Mouse (Mus musculus): Measurements from ENCODE around the gene Adamts17. TPM values are rescaled to one million over a fixed set of nuclear protein-coding genes. Genes with fewer than 3 reads are reported as not detected.

Gene Adamts17
- total and polyA plus RNA-seq, 2 experiments from 2014 or later = 2.9 to 9.0 TPM

- Histone ChIP-seq H3K4me1 (ENCODE audit: control insufficient read depth, insufficient read depth) (no peaks in the 10 kb centered on the region), H3K9me3 (replicated peaks; ENCODE audit: control insufficient read depth, low read length) (no peaks in the 10 kb centered on the region), H3K27ac (ENCODE audit: low read depth) (no peak overlapping the region), H3K27me3 (ENCODE audit: control insufficient read depth, insufficient read depth, low read length) (no peaks in the 10 kb centered on the region), H3K36me3 (replicated peaks; ENCODE audit: control insufficient read depth, insufficient read depth, low read length) (no peaks in the 10 kb centered on the region), H3K9ac (replicated peaks; ENCODE audit: low read depth, low read length) (no peak overlapping the region), H3K4me3 (ENCODE audit: low read depth, low read length) (no peak overlapping the region), H3K4me2 (ENCODE audit: low read depth, low read length) (no peak overlapping the region)
- TF ChIP-seq EP300 (IDR thresholded peaks at IDR 0.05; ENCODE audit: low read depth) = no peak
- TF ChIP-seq CTCF (IDR thresholded peaks at IDR 0.05; ENCODE audit: low read depth) = no peak
- ATAC-seq (ENCODE audit: insufficient read depth, low read depth) (no peak), DNase-seq (ENCODE audit: low spot score) (no peak)
- WGBS = 81% methylated on average over 12 of the region's 12 CpGs
Measured at GRCm38 (mm10) chr7:66858247-66859075, 18.9 kb downstream of the Adamts17 start.

GRCm38 (mm10) chr7:66859220-66859619 lies 19.7 kb downstream of the Adamts17 start:
- H3K4me3 ChIP-seq (ENCODE audit: low read depth, low read length) = no peak overlapping the region
- no peaks in the 10 kb centered on the region for H3K36me3 ChIP-seq (replicated peaks; ENCODE audit: control insufficient read depth, insufficient read depth, low read length)
- H3K27me3 ChIP-seq (ENCODE audit: control insufficient read depth, insufficient read depth, low read length) = no peaks in the 10 kb centered on the region
- H3K9me3 ChIP-seq (replicated peaks; ENCODE audit: control insufficient read depth, low read length) = no peaks in the 10 kb centered on the region
- no peak overlapping the region for H3K27ac ChIP-seq (ENCODE audit: low read depth)
- 94% methylated on average over 5 of the region's 5 CpGs for WGBS
- DNase-seq (ENCODE audit: low spot score) (no peak), ATAC-seq (ENCODE audit: insufficient read depth, low read depth) (no peak)
- H3K9ac ChIP-seq (replicated peaks; ENCODE audit: low read depth, low read length) = no peak overlapping the region
- no peaks in the 10 kb centered on the region for H3K4me1 ChIP-seq (ENCODE audit: control insufficient read depth, insufficient read depth)
- TF ChIP-seq EP300 (IDR thresholded peaks at IDR 0.05; ENCODE audit: low read depth) = no peak
- no peak for TF ChIP-seq CTCF (IDR thresholded peaks at IDR 0.05; ENCODE audit: low read depth)
- H3K4me2 ChIP-seq (ENCODE audit: low read depth, low read length) = no peak overlapping the region

GRCm38 (mm10) chr7:66866944-66867718 lies 27.6 kb downstream of the Adamts17 start:
- Histone ChIP-seq H3K27me3 (ENCODE audit: control insufficient read depth, insufficient read depth, low read length) (no peaks in the 10 kb centered on the region), H3K4me1 (ENCODE audit: control insufficient read depth, insufficient read depth) (peaks cover 16% of the 10 kb centered on the region), H3K4me2 (ENCODE audit: low read depth, low read length) (no peak overlapping the region), H3K4me3 (ENCODE audit: low read depth, low read length) (no peak overlapping the region), H3K27ac (ENCODE audit: low read depth) (no peak overlapping the region), H3K9me3 (replicated peaks; ENCODE audit: control insufficient read depth, low read length) (no peaks in the 10 kb centered on the region), H3K36me3 (replicated peaks; ENCODE audit: control insufficient read depth, insufficient read depth, low read length) (no peaks in the 10 kb centered on the region), H3K9ac (replicated peaks; ENCODE audit: low read depth, low read length) (no peak overlapping the region)
- DNase-seq (ENCODE audit: low spot score) = no peak
- ATAC-seq (ENCODE audit: insufficient read depth, low read depth) = no peak
- 61% methylated on average over 19 of the region's 19 CpGs for WGBS
- peak; percentile 31; the same call in 1 of the 2 replicates for TF ChIP-seq CTCF (IDR thresholded peaks at IDR 0.05; ENCODE audit: low read depth)
- no peak for TF ChIP-seq EP300 (IDR thresholded peaks at IDR 0.05; ENCODE audit: low read depth)

GRCm38 (mm10) chr7:66867719-66868501 lies 28.4 kb downstream of the Adamts17 start:
- WGBS = 82% methylated on average over 13 of the region's 13 CpGs
- DNase-seq (ENCODE audit: low spot score) = no peak
- no peak overlapping the region for H3K4me2 ChIP-seq (ENCODE audit: low read depth, low read length)

GRCm38 (mm10) chr7:66871520-66871919 lies 32.0 kb downstream of the Adamts17 start:
- Histone ChIP-seq H3K27ac (ENCODE audit: low read depth) (peak overlapping the region; percentile 51; the same call in 1 of the 2 replicates), H3K4me2 (ENCODE audit: low read depth, low read length) (no peak overlapping the region), H3K36me3 (replicated peaks; ENCODE audit: control insufficient read depth, insufficient read depth, low read length) (no peaks in the 10 kb centered on the region), H3K9me3 (replicated peaks; ENCODE audit: control insufficient read depth, low read length) (no peaks in the 10 kb centered on the region), H3K9ac (replicated peaks; ENCODE audit: low read depth, low read length) (no peak overlapping the region), H3K4me3 (ENCODE audit: low read depth, low read length) (no peak overlapping the region), H3K27me3 (ENCODE audit: control insufficient read depth, insufficient read depth, low read length) (no peaks in the 10 kb centered on the region), H3K4me1 (ENCODE audit: control insufficient read depth, insufficient read depth) (peaks cover 17% of the 10 kb centered on the region)
- TF ChIP-seq EP300 (IDR thresholded peaks at IDR 0.05; ENCODE audit: low read depth) (no peak), CTCF (IDR thresholded peaks at IDR 0.05; ENCODE audit: low read depth) (no peak)
- DNase-seq (ENCODE audit: low spot score) (no peak), ATAC-seq (ENCODE audit: insufficient read depth, low read depth) (peak; percentile 28; the same call in 1 of the 2 replicates)
- 55% methylated on average over 7 of the region's 7 CpGs for WGBS

More at GRCm38 (mm10) chr7:66867719-66868501, 28.4 kb downstream of the Adamts17 start:
- peaks cover 17% of the 10 kb centered on the region for H3K4me1 ChIP-seq (ENCODE audit: control insufficient read depth, insufficient read depth)
- no peaks in the 10 kb centered on the region for H3K27me3 ChIP-seq (ENCODE audit: control insufficient read depth, insufficient read depth, low read length)
- no peak overlapping the region for H3K9ac ChIP-seq (replicated peaks; ENCODE audit: low read depth, low read length)
- H3K9me3 ChIP-seq (replicated peaks; ENCODE audit: control insufficient read depth, low read length) = no peaks in the 10 kb centered on the region
- H3K4me3 ChIP-seq (ENCODE audit: low read depth, low read length) = no peak overlapping the region
- no peaks in the 10 kb centered on the region for H3K36me3 ChIP-seq (replicated peaks; ENCODE audit: control insufficient read depth, insufficient read depth, low read length)
- TF ChIP-seq EP300 (IDR thresholded peaks at IDR 0.05; ENCODE audit: low read depth) = no peak
- TF ChIP-seq CTCF (IDR thresholded peaks at IDR 0.05; ENCODE audit: low read depth) = no peak
- no peak for ATAC-seq (ENCODE audit: insufficient read depth, low read depth)
- no peak overlapping the region for H3K27ac ChIP-seq (ENCODE audit: low read depth)
